Mouse (Mus musculus) right cerebral cortex, adult 18-20 months (tissue): ENCODE measurements around the gene Os9.
A peak's percentile ranks its signal among the peaks of the same experiment; 100 is the strongest.

ENCODE experiments used
- DNase-seq: peaks from one replicate; pipeline ENCODE4 v3.0.0; 2022; ENCODE audit warnings: mixed read lengths

Gene Os9

GRCm38 (mm10) chr10:127111001-127111887 lies 9.7 kb downstream of the Os9 start:
- DNase-seq = no peak

GRCm38 (mm10) chr10:127108262-127108583 lies 12.7 kb downstream of the Os9 start:
- DNase-seq = no peak

- DNase-seq = no peak
Observed at GRCm38 (mm10) chr10:127107563-127108261, 13.2 kb downstream of the Os9 start.

GRCm38 (mm10) chr10:127103631-127104030 lies 17.3 kb downstream of the Os9 start:
- DNase-seq = no peak

GRCm38 (mm10) chr10:127101151-127101550 lies 19.8 kb downstream of the Os9 start:
- DNase-seq = no peak

GRCm38 (mm10) chr10:127100414-127100813 lies 20.5 kb downstream of the Os9 start:
- DNase-seq = no peak

DNA sequence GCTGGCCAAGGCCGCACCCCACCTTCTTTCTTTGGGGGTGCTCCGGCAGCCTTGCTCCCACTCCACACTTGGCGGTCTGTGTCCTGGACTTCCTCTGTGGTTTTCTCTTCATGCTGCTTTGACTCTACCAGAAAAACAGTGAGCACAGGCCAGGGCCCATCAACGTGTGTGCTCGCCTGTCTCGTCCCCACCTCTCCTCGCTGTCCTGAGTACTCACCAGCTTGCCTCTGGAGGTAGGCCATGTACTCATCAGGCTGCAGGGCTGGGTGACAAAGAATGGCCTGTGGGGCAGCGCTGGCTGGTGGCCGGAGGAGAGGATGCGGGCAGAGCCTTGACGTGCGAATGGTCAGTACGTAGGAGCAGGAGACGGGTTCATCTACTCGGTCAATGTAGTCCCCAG lies 21.1 kb downstream of the Os9 start:
- no peak for DNase-seq

GRCm38 (mm10) chr10:127099191-127099590 lies 21.7 kb downstream of the Os9 start:
- no peak for DNase-seq

- DNase-seq = no peak
Observed at GRCm38 (mm10) chr10:127098514-127098913, 22.4 kb downstream of the Os9 start.

DNA sequence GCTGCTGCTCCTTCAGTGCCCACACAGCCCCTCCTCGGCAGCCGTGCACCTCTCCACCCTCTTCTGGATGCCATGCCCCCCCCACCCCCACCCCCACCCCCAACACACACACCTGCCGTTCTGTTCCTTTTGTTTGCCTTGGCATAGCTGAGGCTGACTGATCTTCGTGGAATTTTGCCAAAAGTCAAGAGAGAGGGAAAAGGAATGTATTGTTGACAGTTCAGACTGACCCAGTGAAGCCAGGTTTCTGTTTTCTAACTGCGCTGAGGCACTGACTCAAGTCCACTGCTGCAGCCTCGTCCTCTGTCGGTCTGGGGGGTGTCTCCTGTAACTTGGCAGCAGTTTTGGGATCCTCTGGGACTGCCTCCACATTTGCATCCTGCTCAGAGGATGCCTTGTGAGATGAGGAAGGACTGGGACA lies 26.5 kb downstream of the Os9 start:
- DNase-seq = no peak

GRCm38 (mm10) chr10:127092742-127093141 lies 28.2 kb downstream of the Os9 start:
- no peak for DNase-seq

GRCm38 (mm10) chr10:127091507-127092396 lies 29.2 kb downstream of the Os9 start:
- DNase-seq = no peak

DNA sequence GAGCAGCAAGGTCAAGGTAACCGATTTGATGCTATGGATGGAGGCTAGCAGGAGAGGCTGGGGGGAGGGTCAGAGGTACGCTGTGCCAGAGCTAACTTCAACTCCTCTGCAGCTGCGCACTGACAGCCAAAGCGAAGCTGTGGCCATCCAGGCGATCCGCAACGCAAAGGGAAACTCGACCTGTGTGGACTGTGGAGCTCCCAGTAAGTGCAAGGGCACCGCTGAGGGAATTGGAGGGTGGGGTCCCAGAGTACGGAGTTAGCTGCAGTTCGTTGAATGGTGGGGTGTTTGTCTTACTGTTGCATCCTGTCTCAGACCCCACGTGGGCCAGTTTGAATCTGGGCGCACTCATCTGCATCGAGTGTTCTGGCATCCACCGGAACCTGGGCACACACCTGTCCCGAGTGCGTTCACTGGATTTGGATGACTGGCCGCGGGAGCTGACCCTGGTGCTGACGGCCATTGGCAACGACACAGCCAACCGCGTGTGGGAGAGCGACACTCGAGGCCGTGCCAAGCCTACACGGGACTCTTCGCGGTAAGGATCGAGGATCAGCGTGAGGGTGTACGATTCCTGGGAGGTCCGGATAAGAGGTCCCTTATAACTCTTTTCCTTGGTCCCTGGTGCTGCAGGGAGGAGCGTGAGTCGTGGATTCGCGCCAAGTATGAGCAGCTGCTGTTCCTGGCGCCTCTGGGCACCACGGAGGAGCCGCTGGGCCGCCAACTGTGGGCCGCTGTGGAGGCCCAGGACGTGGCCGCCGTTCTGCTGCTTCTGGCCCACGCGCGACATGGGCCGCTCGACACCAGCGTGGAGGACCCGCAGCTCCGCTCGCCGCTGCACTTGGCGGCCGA lies 30.1 kb downstream of the Os9 start:
- DNase-seq = no peak

- no peak for DNase-seq
Observed at GRCm38 (mm10) chr10:127085633-127086032, 35.3 kb downstream of the Os9 start.

DNA sequence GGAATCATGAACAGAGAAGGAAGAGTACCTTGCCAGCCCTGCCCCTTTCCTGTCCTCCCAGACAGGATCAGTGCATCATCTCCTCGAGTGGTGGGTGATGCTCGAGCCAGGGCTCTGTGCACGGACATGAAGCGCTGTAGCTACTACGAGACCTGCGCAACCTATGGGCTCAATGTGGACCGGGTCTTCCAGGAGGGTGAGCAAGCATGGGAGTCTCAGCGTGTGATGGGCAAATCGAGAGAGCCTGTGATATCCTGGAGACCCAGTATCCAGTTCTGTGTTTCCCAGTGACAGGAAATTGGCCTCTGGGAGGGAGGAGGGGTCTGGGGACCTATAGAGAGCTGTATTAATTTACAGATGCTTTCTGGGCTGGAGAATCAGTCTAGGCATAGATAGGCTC lies 35.9 kb downstream of the Os9 start:
- no peak for DNase-seq

DNA sequence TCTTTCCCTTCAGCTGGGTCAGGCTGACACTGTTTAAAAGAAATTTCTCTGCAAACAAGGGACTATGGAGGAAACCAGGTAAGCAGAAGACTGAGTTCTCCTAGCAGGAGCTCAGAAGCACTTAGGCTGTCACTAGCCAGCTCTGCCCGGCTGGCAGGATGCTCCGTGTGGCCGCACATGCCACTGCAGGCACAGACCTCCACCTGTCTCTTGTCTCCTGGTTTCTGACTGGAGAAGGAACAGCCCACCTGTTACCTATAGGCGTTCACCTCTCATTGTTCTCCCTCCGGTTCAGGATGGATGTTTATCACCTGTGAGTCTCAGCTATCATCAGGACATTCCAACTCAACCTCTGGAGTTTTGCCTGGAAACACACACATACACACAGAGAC lies 37.0 kb downstream of the Os9 start:
- DNase-seq = no peak

- no peak for DNase-seq
Observed at GRCm38 (mm10) chr10:127083292-127083914, 37.5 kb downstream of the Os9 start.

DNA sequence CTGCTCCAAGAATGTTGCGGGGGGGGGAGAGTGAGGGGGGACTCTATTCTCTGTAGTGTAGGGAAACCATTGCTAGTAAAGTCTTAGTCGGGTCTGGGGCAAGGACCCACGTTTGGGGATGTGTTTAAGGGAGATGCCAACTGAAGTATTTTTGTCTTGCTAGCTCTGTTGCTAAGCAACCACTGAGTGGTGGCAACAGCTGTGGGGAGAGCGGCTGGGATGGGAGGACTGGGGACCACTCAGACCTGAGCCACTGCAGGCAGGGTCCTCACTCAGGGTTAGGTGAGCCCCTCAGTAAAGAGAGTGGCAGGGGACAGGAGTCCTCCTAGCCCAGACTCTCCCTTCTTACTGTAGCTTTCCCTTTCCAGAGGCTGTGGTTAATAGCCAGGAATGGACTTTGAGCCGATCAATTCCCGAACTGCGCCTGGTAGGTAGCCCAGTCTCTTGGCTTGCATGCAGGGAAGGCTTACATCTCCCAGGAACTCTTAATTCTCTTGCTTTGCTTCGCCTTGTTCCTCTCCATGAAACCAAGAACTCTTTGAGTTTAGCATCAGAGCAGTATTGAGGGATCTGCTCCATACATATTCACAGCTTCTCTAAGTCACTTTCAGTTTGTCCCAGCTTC lies 38.8 kb downstream of the Os9 start:
- DNase-seq = no peak

GRCm38 (mm10) chr10:127080901-127081780 lies 39.8 kb downstream of the Os9 start:
- peak; percentile 78 for DNase-seq

DNA sequence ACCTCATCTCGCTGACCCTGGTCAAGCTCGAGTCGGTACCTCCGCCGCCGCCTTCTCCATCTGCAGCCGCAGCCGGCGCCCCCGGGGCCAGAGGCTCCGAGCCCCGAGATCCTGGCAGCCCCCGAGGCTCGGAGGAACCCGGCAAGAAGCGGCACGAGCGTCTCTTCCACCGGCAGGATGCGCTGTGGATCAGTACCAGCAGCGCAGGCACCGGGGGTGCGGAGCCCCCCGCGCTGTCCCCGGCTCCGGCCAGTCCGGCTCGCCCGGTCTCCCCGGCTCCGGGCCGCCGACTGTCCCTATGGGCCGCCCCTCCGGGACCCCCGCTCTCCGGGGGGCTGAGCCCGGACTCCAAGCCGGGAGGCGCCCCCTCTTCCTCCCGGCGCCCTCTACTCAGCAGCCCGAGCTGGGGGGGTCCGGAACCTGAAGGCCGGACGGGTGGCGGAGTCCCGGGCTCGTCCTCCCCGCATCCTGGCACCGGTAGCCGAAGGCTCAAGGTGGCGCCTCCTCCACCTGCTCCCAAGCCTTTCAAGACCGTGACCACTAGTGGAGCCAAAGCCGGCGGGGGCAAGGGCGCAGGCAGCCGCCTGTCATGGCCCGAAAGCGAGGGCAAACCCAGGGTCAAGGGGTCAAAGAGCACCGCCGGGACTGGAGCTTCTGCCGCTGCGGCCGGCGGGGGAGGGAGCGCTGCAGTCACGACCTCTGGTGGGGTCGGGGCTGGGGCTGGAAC lies 41.1 kb downstream of the Os9 start:
- DNase-seq = no peak
